Mouse (Mus musculus): ENCODE measurements at regions not wholly inside any gene's neighbourhood (a gene's known extent, or its start where the extent isn't known, plus 50 kb on each side); places are given as distances from the start of the nearest gene placed in this dataset.

DNA sequence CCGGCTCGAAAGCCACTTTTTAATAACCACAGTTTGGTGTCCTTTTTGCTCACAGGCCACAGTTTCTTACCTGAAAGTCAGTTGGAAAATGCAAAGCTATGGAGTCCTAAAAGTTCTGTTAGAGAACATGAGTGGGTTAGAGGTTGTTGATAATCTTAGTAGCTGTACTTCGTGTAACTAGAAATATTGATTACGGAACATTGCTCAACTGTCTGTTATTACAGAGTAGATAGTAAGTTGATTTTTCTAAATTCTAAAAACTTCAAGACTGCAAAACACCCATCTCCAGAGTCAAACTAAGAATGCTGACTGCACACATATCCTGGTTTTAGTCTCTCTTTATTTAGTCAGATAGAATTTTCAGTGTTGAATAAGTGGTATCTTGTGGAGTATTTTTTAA is 111.0 kb downstream of the Slc38a4 start:
- ATAC-seq (ENCODE audit: extremely low read depth, insufficient number of reproducible peaks, low FRiP score, poor library complexity, severe bottlenecking), result no peak

DNA sequence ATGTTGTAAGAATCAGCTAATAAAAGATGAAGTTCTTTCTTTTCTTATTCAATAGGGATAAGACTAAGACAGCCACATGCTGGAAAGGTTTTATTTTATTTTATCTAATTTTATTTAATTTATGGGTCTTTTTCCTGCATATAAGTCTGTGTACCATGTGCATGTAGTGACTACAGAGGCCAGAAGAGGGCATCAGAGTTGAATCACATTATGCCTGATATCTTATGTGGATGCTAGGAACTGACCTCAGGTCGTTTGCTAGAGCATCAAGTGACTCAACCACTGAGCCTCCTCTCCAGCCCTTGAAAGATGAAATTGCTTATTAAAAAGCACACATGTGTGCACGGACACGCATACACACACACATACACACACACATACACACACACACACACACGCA is 113.1 kb downstream of the Slc38a4 start:
- no peak for ATAC-seq (ENCODE audit: extremely low read depth, insufficient number of reproducible peaks, low FRiP score, poor library complexity, severe bottlenecking)

DNA sequence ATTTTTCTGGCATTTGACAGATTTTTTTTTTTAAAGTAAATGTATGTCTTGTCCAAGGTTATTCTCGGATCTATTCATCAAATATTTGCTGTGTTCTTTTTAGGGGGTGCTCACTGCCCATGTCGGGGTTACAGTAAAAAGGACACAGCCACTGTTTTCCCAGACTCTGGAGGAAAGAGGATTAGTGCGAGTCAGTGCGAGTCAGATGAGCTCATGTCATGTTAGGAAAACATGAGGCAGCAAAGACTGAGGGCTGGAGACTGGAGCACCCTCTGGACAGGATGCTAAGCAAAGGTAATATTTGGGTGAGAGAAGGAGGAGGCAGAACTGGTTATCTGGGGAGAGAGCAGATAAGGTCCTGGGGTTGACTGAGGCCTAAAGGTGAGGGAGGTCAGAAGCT is 117.3 kb downstream of the Slc38a4 start:
- ATAC-seq (ENCODE audit: extremely low read depth, insufficient number of reproducible peaks, low FRiP score, poor library complexity, severe bottlenecking), result no peak

DNA sequence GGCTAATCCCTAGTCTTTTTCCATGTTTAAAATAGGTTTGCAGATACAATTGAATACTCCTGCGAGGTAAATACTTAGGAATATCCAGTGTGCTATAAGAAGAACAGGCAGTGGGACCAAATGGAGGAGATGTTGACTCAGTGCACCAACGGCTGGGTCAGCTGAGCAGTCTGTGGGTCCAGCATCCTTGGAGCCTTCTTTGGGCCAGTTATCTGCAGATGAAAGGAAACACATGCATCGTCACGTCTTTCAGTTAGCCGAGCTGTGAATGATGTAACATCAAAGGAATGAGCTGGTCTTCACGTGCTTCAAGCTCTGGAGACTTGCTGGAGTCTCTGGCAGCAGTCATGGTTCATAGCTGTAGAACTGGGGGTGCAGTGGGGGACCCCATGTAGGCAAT is 118.1 kb downstream of the Slc38a4 start:
- no peak for ATAC-seq (ENCODE audit: extremely low read depth, insufficient number of reproducible peaks, low FRiP score, poor library complexity, severe bottlenecking)

DNA sequence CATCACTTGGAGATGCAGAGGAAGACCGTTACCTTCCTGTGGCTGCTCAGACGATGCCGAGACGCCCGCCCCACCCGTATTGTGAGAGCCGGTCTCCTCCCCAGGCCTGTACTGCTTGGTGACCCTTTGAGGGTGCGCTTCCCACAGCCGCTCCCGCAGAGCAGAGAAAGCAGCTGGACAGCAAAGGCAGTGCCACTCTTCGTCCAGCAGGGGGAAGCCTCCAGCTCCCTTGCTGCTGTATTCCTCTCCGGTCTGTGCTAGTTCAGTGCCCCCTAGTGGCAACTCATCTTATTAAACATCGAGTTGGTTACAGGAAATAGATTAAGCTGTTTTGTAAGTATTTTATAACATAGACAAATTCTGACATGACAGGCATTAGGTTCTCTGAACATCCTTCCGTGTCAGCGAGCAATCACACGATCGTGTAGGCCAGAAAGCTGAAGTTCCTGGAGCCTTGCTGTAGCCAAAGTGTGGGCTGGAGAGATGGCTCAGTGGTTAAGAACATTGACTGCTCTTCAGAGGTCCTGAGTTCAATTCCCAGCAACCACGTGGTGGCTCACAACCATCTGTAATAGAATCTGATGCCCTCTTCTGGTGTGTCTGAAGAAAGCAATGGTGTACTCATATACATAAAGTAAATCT is 118.9 kb downstream of the Slc38a4 start:
- peak; percentile 99 for ATAC-seq (ENCODE audit: extremely low read depth, insufficient number of reproducible peaks, low FRiP score, poor library complexity, severe bottlenecking)

DNA sequence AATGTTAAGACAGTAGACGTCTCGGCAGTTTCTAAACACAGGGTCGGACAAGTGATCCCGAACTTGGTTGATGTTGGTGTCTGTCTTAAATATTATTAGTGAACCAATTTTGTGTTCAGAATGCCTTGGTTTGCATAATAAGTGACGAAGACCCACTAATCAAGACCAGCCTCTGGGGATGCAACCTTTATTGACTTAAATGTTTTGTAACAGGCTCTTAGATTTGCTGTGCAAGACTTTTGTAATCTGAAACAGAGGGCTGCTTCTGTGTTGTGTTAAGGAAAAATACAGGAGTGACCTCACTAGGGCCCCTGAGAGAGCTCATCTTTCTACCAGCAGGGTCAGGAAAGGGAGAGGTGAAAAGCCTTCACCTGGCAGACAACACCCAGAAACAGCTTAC is 119.5 kb downstream of the Slc38a4 start:
- no peak for ATAC-seq (ENCODE audit: extremely low read depth, insufficient number of reproducible peaks, low FRiP score, poor library complexity, severe bottlenecking)

DNA sequence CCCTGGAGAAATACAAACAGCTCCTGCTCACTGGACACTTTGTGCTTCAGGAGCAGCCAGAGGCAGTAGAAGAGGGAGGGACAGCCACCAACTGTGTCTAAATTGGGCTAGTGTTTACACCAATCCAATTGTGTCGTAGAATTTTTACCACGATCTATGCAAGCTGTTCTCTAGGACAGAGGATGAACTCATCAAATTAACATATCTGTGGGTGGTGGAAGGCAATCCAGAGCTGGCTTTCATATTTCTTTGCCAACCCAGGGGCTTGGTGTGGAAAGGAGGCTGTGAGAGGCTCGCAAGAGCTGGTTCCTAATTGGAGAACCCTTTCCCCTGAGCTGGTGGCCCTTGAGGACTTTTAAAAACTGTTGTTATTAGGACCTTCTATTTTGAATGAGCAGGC is 122.3 kb downstream of the Slc38a4 start:
- ATAC-seq (ENCODE audit: extremely low read depth, insufficient number of reproducible peaks, low FRiP score, poor library complexity, severe bottlenecking), result no peak

DNA sequence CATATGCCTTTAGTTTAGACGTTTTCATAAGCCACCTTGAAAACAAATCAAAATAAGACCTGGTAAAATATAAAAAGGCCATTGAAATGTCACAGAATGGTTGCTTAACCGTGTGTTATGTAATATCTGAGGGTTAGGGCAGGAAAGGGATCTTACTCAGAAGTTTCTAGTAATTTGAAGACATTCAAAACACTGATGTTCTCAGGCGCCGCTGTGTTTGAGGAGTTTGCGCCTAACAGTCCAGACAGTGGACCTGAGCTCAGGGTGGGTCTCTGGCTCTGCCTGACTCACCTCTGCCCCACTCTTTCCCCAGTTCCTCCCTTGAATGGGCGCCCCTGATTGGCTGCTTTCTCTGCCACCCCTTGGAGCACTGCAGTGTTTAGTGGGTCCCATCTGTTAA is 125.2 kb downstream of the Slc38a4 start:
- no peak for ATAC-seq (ENCODE audit: extremely low read depth, insufficient number of reproducible peaks, low FRiP score, poor library complexity, severe bottlenecking)

DNA sequence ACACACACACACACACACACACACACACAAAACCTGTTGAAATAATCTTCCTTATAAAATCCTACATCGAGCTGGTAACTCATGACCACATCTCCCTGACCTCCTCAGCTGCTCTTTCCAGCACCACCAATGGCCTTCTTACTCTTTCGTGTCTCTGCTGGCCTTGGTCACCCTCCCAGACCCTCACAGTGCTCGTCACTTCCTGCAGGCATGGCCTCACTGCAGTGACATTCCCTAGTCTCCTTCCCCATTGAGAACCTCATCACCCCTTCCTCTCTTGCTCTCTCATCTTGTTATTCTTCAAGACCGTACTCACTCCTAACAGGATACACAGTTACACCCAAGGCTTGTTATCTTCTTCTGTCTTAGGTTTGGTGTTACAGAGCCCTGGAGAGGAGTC is 126.0 kb downstream of the Slc38a4 start:
- ATAC-seq (ENCODE audit: extremely low read depth, insufficient number of reproducible peaks, low FRiP score, poor library complexity, severe bottlenecking), result no peak

DNA sequence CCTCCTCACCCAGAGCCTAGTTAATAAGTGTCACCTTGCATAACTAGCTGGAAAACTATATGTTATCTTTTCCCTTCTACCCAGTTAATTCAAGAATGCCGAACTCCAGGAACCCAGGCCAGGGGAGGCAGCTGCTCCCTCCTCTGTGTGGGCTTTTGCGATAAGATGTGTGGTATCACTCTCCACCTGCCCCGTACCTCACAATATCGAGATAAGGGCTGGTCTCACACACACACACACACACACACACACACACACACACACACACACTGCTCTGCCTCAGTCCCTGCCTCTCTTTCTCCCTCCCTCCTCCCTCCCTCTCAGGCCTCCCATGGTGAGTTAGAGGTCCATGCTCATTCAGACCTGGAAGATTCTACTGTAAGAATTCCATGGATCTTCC is 127.1 kb downstream of the Slc38a4 start:
- ATAC-seq (ENCODE audit: extremely low read depth, insufficient number of reproducible peaks, low FRiP score, poor library complexity, severe bottlenecking), result no peak

DNA sequence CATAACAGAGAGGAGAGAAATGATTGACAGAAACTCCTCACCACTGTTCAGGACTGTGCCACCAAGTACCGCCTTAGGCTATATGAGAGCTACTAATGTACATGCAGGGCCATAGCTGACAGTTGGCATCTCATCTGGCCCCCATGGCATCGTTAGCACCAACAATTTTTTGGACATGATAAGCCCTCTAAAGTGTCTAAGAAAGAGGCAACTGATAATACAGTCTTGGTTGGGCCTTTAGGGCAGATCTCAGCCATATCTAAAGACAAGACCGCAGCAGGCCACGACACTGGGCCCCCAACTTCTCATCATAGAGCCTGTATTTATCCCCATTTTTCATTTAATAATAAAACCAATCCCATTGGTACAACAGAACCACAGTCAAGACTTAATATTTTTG is 128.1 kb downstream of the Slc38a4 start:
- ATAC-seq (ENCODE audit: extremely low read depth, insufficient number of reproducible peaks, low FRiP score, poor library complexity, severe bottlenecking), result no peak

DNA sequence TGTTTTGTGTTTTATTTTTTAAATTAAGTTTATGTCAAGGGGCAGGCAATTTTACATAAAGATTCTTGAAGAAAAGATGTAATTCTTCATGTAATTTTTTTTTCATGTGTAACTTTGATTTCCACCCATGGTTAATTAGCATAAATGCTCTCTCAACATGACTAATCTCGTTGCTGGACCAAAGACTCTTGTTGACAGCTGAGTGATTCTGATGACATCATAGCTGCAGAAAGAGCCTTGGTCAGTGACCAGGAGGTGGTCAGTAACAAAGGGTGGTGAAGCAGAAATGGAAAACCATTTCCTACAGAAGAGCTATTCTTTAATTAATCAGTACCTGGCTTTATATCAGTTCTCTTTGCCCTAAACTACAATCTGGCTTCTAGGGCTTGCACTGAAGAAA is 129.1 kb downstream of the Slc38a4 start:
- no peak for ATAC-seq (ENCODE audit: extremely low read depth, insufficient number of reproducible peaks, low FRiP score, poor library complexity, severe bottlenecking)

DNA sequence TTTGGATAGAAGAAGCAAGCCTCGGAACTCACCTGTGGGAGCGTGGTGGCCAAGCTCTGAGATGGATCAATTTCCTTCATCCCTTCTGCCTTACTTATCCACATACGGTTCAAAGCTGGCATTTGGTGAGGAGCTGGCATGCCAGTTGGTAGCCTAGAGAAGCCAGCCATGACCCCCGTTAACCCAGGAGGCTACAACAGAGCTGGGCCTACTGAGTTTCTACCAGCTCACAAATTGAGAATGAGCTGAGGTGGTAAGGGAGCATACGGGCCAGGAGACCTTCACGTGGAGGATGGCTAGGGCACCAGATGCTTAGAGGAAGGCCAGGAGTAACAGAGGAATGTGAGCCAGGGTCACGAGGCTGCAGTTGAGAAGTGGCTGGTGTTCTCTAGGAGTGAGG is 139.2 kb downstream of the Slc38a4 start:
- no peak for ATAC-seq (ENCODE audit: extremely low read depth, insufficient number of reproducible peaks, low FRiP score, poor library complexity, severe bottlenecking)

DNA sequence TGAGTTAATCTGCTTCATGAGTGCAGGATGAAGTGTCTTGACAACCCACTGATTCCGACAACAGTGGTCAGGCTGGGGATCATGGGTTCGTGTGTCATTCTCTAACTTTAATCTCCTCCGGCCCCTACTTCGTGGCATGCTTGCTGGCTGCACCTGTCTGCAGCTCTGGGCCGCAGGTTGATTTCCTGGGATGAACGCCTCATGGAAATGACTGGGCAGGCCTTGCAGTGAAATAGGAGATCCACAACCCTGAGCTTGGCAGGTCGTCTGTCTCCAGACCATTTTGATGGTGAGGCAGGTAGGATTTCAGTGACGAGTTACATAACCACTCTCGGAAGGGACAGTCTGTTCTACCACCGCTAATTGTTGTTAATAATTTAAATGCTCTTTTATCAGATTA is 140.2 kb downstream of the Slc38a4 start:
- ATAC-seq (ENCODE audit: extremely low read depth, insufficient number of reproducible peaks, low FRiP score, poor library complexity, severe bottlenecking), result no peak

DNA sequence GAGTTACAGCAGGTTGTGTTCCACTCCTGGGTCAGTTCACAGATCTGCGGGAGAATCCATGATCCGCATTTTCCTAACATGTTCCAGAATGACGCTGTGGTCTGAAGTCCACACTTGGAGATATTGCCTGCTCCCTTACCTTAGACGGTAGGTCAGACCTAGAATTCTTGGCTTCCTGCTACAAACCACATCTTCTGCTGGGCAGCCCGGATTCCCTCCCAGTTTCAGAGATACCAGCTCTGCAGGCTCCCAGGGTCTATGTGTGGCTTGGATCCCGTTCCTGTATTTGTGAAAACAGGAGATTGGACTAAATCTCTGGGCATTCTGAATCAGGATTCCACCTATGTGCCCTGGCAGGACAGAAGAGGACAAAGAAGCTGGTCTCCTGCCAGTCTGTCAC is 140.8 kb downstream of the Slc38a4 start:
- ATAC-seq (ENCODE audit: extremely low read depth, insufficient number of reproducible peaks, low FRiP score, poor library complexity, severe bottlenecking), result no peak

DNA sequence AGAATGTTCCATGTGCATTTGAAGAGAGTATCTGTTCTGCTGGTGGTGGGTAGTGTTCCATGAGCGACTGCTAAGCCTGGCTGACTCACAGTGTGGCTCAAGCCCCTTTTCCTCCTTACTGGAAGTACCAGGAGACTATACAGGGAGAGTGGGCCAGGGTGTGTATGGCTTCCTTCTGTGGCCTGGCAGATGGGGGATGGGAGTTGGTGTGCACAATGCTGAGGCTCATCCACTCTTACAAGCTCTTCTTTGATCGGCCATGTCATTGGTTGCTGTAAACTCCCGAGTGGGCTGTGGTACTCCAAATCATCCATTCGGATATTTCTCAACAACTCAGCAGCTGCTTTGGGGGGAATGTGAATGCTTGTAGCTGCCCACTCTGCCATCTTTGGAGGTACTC is 150.2 kb downstream of the Slc38a4 start:
- no peak for ATAC-seq (ENCODE audit: extremely low read depth, insufficient number of reproducible peaks, low FRiP score, poor library complexity, severe bottlenecking)

DNA sequence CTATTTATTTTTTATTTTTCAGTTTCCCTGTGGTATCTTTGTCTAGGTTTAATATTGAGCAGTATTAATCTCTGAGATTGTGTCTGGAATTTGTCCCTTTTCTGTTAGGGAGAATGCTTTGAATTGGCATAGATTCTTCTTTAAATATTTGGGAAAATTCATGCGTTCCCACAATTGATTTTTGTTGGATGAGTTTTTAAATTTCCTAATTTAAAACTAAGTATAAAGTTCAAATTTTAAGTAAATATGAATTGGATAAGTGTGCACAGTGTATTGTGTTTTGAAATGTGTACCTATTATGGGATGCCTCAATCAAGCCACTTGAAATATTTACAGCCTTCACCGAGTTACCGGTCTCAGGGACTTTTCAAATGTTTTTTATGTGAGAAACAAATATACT is 152.3 kb downstream of the Slc38a4 start:
- no peak for ATAC-seq (ENCODE audit: extremely low read depth, insufficient number of reproducible peaks, low FRiP score, poor library complexity, severe bottlenecking)

DNA sequence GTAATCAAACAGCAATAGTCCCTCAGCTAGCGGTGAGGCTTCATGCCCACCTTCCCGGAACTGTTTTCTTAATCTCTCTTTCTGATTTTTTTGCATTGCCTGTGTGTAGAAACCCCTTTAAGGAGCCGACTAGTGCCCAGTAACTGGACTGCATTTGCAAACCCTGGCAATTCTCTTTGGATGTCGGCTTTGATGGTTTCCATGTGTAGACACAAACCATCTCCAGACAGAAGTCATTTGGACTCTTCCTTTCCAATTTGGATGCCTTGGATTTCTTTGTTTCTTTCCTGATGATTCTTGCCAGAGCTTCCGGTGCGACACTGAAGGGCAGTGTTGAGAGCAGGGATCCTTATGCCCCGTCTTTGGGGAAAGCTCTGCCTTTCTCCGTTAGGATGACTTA is 153.0 kb downstream of the Slc38a4 start:
- ATAC-seq (ENCODE audit: extremely low read depth, insufficient number of reproducible peaks, low FRiP score, poor library complexity, severe bottlenecking), result no peak

DNA sequence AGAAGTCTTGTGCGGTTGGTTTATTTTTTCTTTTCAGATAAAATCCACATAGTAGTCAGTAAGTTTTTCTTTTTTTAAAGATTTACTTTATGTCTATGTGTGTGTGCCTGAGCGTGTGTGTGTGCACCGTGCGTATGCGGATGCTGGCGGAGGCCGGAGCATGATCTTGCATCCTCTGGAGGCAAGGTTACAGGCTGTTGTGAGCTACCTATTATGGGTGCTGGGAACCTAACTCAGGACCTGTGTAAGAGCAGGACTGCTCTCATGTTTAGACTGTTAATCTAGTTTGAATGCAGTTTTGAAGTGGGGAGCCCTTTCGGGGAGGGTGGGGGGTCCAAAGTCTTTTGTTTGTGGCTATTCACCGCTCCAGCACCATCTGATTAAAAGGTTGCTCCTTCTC is 154.1 kb downstream of the Slc38a4 start:
- ATAC-seq (ENCODE audit: extremely low read depth, insufficient number of reproducible peaks, low FRiP score, poor library complexity, severe bottlenecking), result no peak

DNA sequence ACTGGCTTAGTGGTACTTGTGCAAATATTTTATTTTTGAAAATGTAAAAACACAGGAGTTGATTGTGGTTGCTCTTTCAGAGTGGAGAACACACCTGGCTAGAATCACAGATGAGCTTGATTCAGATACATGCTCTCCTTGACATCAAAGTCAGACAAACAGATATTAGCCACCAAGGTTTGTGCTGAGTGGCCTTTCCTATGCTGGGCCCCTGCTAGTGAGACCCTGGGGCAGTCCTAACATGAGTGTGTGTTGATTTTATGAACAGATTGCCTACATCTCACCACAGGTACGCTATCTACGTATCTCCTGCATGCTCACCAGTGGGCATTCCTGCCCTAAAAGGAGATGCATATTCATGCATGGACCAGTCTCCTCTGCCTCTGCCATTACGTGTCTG is 157.5 kb downstream of the Slc38a4 start:
- no peak for ATAC-seq (ENCODE audit: extremely low read depth, insufficient number of reproducible peaks, low FRiP score, poor library complexity, severe bottlenecking)

DNA sequence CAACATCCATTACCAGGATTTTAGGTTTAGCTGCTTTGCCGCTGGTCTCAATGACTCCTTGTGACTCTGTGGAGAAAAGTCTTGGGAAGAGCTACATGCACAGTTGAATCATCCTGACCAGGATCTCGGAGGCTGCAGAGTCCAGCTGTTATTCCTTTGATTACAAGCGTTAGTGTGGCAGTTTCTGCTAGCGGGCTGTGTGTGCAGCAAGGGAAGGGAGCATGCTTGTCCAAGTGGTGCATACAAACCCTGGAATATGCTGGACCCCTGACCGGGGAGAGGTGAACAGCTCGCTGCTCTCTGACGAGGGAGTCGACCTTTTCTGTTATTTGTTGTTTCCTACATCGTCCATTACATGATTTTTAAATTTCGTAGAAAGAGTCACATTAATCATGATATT is 170.9 kb downstream of the Slc38a4 start:
- ATAC-seq (ENCODE audit: extremely low read depth, insufficient number of reproducible peaks, low FRiP score, poor library complexity, severe bottlenecking), result no peak

DNA sequence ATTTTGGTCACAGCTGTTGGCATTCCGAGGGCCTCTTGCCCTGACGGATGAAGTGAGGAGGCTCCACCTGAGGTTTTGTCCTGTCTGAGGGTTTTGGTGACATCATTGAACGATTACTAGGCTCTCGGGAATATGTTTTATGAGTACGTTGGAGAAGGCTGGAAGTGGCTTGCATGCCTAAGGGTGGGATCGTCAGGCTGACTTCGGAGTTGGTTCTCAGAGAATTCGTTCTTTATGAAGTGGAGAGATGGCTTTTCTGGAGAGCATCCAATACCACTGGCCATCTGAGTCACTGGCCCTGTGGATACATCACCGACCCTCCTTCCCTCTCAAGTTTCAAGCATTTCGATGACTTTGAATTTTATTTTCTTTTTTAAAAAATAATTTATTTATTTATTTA is 172.0 kb downstream of the Slc38a4 start:
- ATAC-seq (ENCODE audit: extremely low read depth, insufficient number of reproducible peaks, low FRiP score, poor library complexity, severe bottlenecking), result no peak

Data from neutrophil, adult 5-6 weeks (primary cell).